Mouse (Mus musculus) lung, postnatal 0 days (tissue): Measurements from ENCODE around the gene Ston1. TPM values are rescaled to one million over a fixed set of nuclear protein-coding genes. Genes with fewer than 3 reads are reported as not detected.
A peak's percentile ranks its signal among the peaks of the same experiment; 100 is the strongest.

ENCODE experiments used
- ATAC-seq: fragments of 200-750 bp; cut with Nextera tagmentation; 2 replicates; pipeline ENCODE4 v1.8.0; 2017; ENCODE audit warnings: moderate library complexity
- DNase-seq: peaks from one replicate; pipeline ENCODE4 v3.0.0-alpha.2; 2016; ENCODE audit warnings: low spot score
- H3K27ac ChIP-seq: fragments of 300-500 bp; sonication (generic); 2 replicates; pipeline ENCODE4 v1.5.1; 2014; ENCODE audit warnings: antibody characterized with exemption, mild to moderate bottlenecking, low read length, mixed read lengths
- H3K27me3 ChIP-seq: fragments of 300-500 bp; sonication (generic); replicated peaks from 2 replicates; pipeline ENCODE4 v1.6.1; 2014; ENCODE audit warnings: low read length, mixed read lengths; ENCODE audit not compliant: insufficient read depth
- H3K36me3 ChIP-seq: fragments of 300-500 bp; sonication (generic); 2 replicates; pipeline ENCODE4 v1.6.1; 2014; ENCODE audit warnings: low read length, mixed read lengths; ENCODE audit not compliant: insufficient read depth
- H3K4me1 ChIP-seq: fragments of 300-500 bp; sonication (generic); 2 replicates; pipeline ENCODE4 v1.6.1; 2014; ENCODE audit warnings: antibody characterized with exemption, low read depth, low read length, mixed read lengths; ENCODE audit not compliant: insufficient read depth
- H3K4me2 ChIP-seq: fragments of 300-500 bp; sonication (generic); replicated peaks from 2 replicates; pipeline ENCODE4 v1.6.1; 2014; ENCODE audit warnings: low read depth, mild to moderate bottlenecking, low read length, moderate library complexity, mixed read lengths
- H3K4me3 ChIP-seq: fragments of 300-500 bp; sonication (generic); 2 replicates; pipeline ENCODE4 v1.5.1; 2014; ENCODE audit warnings: low read depth, low read length
- H3K9ac ChIP-seq: fragments of 300-500 bp; sonication (generic); replicated peaks from 2 replicates; pipeline ENCODE4 v1.6.1; 2014; ENCODE audit warnings: low read depth, mild to moderate bottlenecking
- H3K9me3 ChIP-seq: fragments of 300-500 bp; sonication (generic); 2 replicates; pipeline ENCODE4 v1.6.1; 2016; ENCODE audit warnings: low read length, mixed read lengths
- CTCF ChIP-seq: IDR thresholded peaks from 2 replicates; pipeline ENCODE4 v1.5.1; 2016; ENCODE audit warnings: antibody characterized with exemption, mild to moderate bottlenecking
- EP300 ChIP-seq: IDR thresholded peaks from 2 replicates; pipeline ENCODE4 v1.6.1; 2016; ENCODE audit warnings: antibody characterized with exemption, mild to moderate bottlenecking, control low read depth
- WGBS: fragments of 180-500 bp; shearing (Covaris S2); extraction: QIAGEN DNeasy Blood & Tissue Kit; methylation state at CpG from one replicate; pipeline ENCODE4 v1.1.7; 2014; 5-methylcytosine and 5-hydroxymethylcytosine counted together
- polyA plus RNA-seq: library from polyadenylated mRNA; unstranded; fragments of >200 nt; fragmentation: Nextera tagmentation; extraction: Ambion mirVana; gene quantifications from 2 replicates; pipeline ENCODE4 v1.2.1, GENCODE M21; 2015

Gene Ston1
- polyA plus RNA-seq, 1 experiment from 2014 or later = 6.9 TPM

- no peak for ATAC-seq
- TF ChIP-seq EP300 = no peak
- TF ChIP-seq CTCF = no peak
- no peaks in the 10 kb centered on the region for H3K36me3 ChIP-seq
- H3K4me3 ChIP-seq = no peak overlapping the region
- no peaks in the 10 kb centered on the region for H3K9me3 ChIP-seq
- no peaks in the 10 kb centered on the region; the same call in 1 of the 2 replicates for H3K4me1 ChIP-seq
- H3K27me3 ChIP-seq = no peaks in the 10 kb centered on the region
- DNase-seq = no peak
- 63% methylated on average over 2 of the region's 2 CpGs for WGBS
- H3K9ac ChIP-seq = no peak overlapping the region
- no peak overlapping the region for H3K4me2 ChIP-seq
- H3K27ac ChIP-seq = no peak overlapping the region
These were observed 68.6 kb downstream of the Ston1 start for GRCm38 (mm10) chr17:88666076-88666475.

- H3K4me2 ChIP-seq = 0 out of 2 replicates have a peak within 1 kb of the TSS, but pooled peaks have one; percentile 12
- no peak for TF ChIP-seq EP300
- TF ChIP-seq CTCF = peak; percentile 16
- no peaks in the 10 kb centered on the region for H3K27me3 ChIP-seq
- H3K4me1 ChIP-seq = no peaks in the 10 kb centered on the region; the same call in 1 of the 2 replicates
- DNase-seq = peak; percentile 27
- H3K9me3 ChIP-seq = no peaks in the 10 kb centered on the region
- no peaks in the 10 kb centered on the region for H3K36me3 ChIP-seq
- H3K27ac ChIP-seq = no peak within 1 kb of the TSS
- no peak within 1 kb of the TSS for H3K9ac ChIP-seq
- 29% methylated on average over 21 of the region's 21 CpGs for WGBS
- peak; percentile 35; the same call in 1 of the 2 replicates for ATAC-seq
- no peak within 1 kb of the TSS for H3K4me3 ChIP-seq
These were observed 71.0 kb downstream of the Ston1 start, which contains the start of gene Gtf2a1l for GRCm38 (mm10) chr17:88668452-88668851. Gene Gtf2a1l, plus strand, starts transcription at chr17:88668660.

- no peak overlapping the region for H3K9ac ChIP-seq
- ATAC-seq (no peak), DNase-seq (no peak)
- H3K4me3 ChIP-seq = no peak overlapping the region
- H3K36me3 ChIP-seq = no peaks in the 10 kb centered on the region
- no peaks in the 10 kb centered on the region for H3K9me3 ChIP-seq
- TF ChIP-seq CTCF = no peak
- no peak for TF ChIP-seq EP300
- H3K27ac ChIP-seq = no peak overlapping the region
- 74% methylated on average over 2 of the region's 2 CpGs for WGBS
- no peak overlapping the region for H3K4me2 ChIP-seq
- no peaks in the 10 kb centered on the region for H3K27me3 ChIP-seq
- no peaks in the 10 kb centered on the region; the same call in 1 of the 2 replicates for H3K4me1 ChIP-seq
These were observed 72.4 kb downstream of the Ston1 start for GRCm38 (mm10) chr17:88669921-88670320.

- Histone ChIP-seq H3K36me3 (no peaks in the 10 kb centered on the region), H3K9ac (no peak overlapping the region), H3K27ac (no peak overlapping the region), H3K4me3 (no peak overlapping the region), H3K9me3 (no peaks in the 10 kb centered on the region), H3K4me1 (no peaks in the 10 kb centered on the region; the same call in 1 of the 2 replicates), H3K27me3 (no peaks in the 10 kb centered on the region), H3K4me2 (no peak overlapping the region)
- 44% methylated on average over 4 of the region's 4 CpGs for WGBS
- no peak for DNase-seq
- ATAC-seq = no peak
- TF ChIP-seq EP300 (no peak), CTCF (no peak)
These were observed 73.3 kb downstream of the Ston1 start for GRCm38 (mm10) chr17:88670800-88671199.

GRCm38 (mm10) chr17:88675310-88676309 is 78.1 kb downstream of the Ston1 start:
- TF ChIP-seq EP300 (no peak), CTCF (no peak)
- WGBS = 87% methylated on average over 23 of the region's 23 CpGs

GRCm38 (mm10) chr17:88688226-88688625 is 90.7 kb downstream of the Ston1 start:
- DNase-seq = no peak
- 57% methylated on average over 11 of the region's 11 CpGs for WGBS
- no peak overlapping the region for H3K27ac ChIP-seq
- no peaks in the 10 kb centered on the region for H3K4me1 ChIP-seq
- TF ChIP-seq EP300 = no peak
- H3K4me2 ChIP-seq = no peak overlapping the region
- no peaks in the 10 kb centered on the region for H3K36me3 ChIP-seq
- H3K4me3 ChIP-seq = no peak overlapping the region
- H3K9ac ChIP-seq = no peak overlapping the region
- no peaks in the 10 kb centered on the region for H3K27me3 ChIP-seq
- no peak for ATAC-seq
- no peaks in the 10 kb centered on the region for H3K9me3 ChIP-seq

More at GRCm38 (mm10) chr17:88675310-88676309, 78.1 kb downstream of the Ston1 start:
- no peaks in the 10 kb centered on the region for H3K9me3 ChIP-seq
- ATAC-seq (no peak), DNase-seq (no peak)
- no peaks in the 10 kb centered on the region for H3K27me3 ChIP-seq
- H3K9ac ChIP-seq = no peak overlapping the region
- H3K4me1 ChIP-seq = no peaks in the 10 kb centered on the region
- no peak overlapping the region for H3K27ac ChIP-seq
- H3K4me3 ChIP-seq = no peak overlapping the region
- H3K4me2 ChIP-seq = no peak overlapping the region
- H3K36me3 ChIP-seq = no peaks in the 10 kb centered on the region
